16 mouse cellular contexts compared by ENCODE assay signal in the genomic region with DNA sequence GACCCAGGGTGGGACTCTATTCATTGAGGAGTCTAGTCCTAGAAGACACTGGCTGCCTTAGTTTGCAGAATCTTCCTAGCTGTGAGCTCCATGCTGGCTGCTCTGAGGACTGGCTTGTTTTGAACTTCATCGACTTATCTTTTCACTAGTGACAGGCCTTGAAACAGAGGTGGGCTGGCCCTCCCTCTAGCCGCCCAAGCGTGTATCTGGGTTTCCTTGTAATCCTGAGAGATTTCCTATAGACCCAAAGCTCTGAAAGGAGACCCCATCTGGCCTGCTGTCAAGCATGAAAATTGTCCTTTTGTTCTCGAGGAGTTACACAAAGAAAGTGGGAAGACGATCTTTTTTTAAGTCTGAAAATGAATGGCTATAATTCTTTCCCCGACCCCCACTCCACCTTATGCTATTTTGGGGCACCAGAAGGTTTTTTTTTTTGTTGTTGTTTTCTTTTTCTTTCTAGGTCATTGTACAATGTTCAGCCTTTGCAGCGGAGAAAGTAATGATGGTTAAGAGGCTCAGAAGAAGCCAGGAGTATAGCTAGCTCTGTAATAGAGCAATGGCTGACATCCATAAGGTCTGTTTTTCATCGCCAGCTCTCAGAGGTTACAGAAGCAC.
DNase-seq lines count a peak whose midpoint lies in the region; ATAC-seq lines count a peak whose summit lies in the region.
"Had no signal": no experiment of that assay in that cellular context is flagged by ENCODE, and none has a peak within 500 bp of the region (broad histone marks: within the 10 kb centered on the region; RNA-seq: fewer than 3 reads in every experiment).

No protein-coding gene starts in this region.

- H3K4me1 ChIP-seq in heart, embryonic 14.5 days (ENCODE audit: control insufficient read depth in 2 of 2, insufficient read depth in 2 of 2, low read length in 2 of 2): peaks cover 28 to 59% of the 10 kb centered on the region in 2 experiments
- H3K4me1 ChIP-seq in heart, embryonic 11.5 days (ENCODE audit: control insufficient read depth, insufficient read depth, low read length): peaks cover 49% of the 10 kb centered on the region
- peaks cover 27% of the 10 kb centered on the region for H3K4me1 ChIP-seq in embryonic facial prominence, embryonic 15.5 days
- H3K4me1 ChIP-seq in midbrain, embryonic 13.5 days (replicated peaks): peaks cover 28% of the 10 kb centered on the region
- peaks cover 6% of the 10 kb centered on the region for H3K4me1 ChIP-seq in intestine, embryonic 16.5 days (ENCODE audit: control insufficient read depth, insufficient read depth, low read length)

- peaks cover 9% of the 10 kb centered on the region; the same call in 1 of the 2 replicates for H3K36me3 ChIP-seq in heart, embryonic 14.5 days (ENCODE audit: control insufficient read depth, insufficient read depth, low read length)
- H3K36me3 ChIP-seq in heart, embryonic 11.5 days (ENCODE audit: control insufficient read depth, insufficient read depth, low read length): no peaks in the 10 kb centered on the region
- H3K36me3 ChIP-seq in embryonic facial prominence, embryonic 15.5 days: no peaks in the 10 kb centered on the region
- H3K36me3 ChIP-seq in midbrain, embryonic 13.5 days: no peaks in the 10 kb centered on the region
- no peaks in the 10 kb centered on the region for H3K36me3 ChIP-seq in intestine, embryonic 16.5 days (ENCODE audit: control insufficient read depth, insufficient read depth, low read length)
- H3K36me3 ChIP-seq: G1E; limb, embryonic 13.5 days; stomach, embryonic 15.5 days had no signal

- no peak overlapping the region for H3K4me3 ChIP-seq in heart, embryonic 14.5 days (ENCODE audit: control insufficient read depth in 1 of 2, insufficient read depth in 1 of 2, low read depth in 1 of 2, low read length in 2 of 2)
- H3K4me3 ChIP-seq in heart, embryonic 11.5 days (ENCODE audit: low read depth, low read length): no peak overlapping the region
- H3K4me3 ChIP-seq in embryonic facial prominence, embryonic 15.5 days (replicated peaks): no peak overlapping the region
- no peak overlapping the region for H3K4me3 ChIP-seq in midbrain, embryonic 13.5 days (replicated peaks)
- no peak overlapping the region for H3K4me3 ChIP-seq in intestine, embryonic 16.5 days (ENCODE audit: low read length)
- H3K4me3 ChIP-seq: limb, embryonic 13.5 days; stomach, embryonic 15.5 days had no signal

- H3K27me3 ChIP-seq in heart, embryonic 14.5 days (ENCODE audit: control insufficient read depth, insufficient read depth, low read length): no peaks in the 10 kb centered on the region
- H3K27me3 ChIP-seq in heart, embryonic 11.5 days (ENCODE audit: control insufficient read depth, insufficient read depth, low read length): no peaks in the 10 kb centered on the region
- H3K27me3 ChIP-seq in embryonic facial prominence, embryonic 15.5 days: no peaks in the 10 kb centered on the region
- peaks cover 30% of the 10 kb centered on the region for H3K27me3 ChIP-seq in midbrain, embryonic 13.5 days
- H3K27me3 ChIP-seq in intestine, embryonic 16.5 days (replicated peaks; ENCODE audit: control insufficient read depth, insufficient read depth, low read length): no peaks in the 10 kb centered on the region
- H3K27me3 ChIP-seq: limb, embryonic 13.5 days; stomach, embryonic 15.5 days had no signal

- DNase-seq in embryo, embryonic 10.5 days (ENCODE audit: low spot score): peak; percentile 83
- no peak for DNase-seq in layer of hippocampus, adult 9-11 months
- DNase-seq in cerebellum, adult 18-20 months: no peak
- DNase-seq: adrenal gland, postnatal 14 days; heart, adult 11 months; kidney, postnatal 25 days; layer of hippocampus, postnatal 36 days; lung, adult 2 months had no signal

- H3K27ac ChIP-seq in heart, embryonic 14.5 days (replicated peaks in 1 of 2; ENCODE audit: control insufficient read depth in 1 of 2, insufficient read depth in 1 of 2, low read depth in 2 of 2, low read length in 2 of 2): peak overlapping the region; percentile 25 to 41; a peak in 2 of 4 replicates
- H3K27ac ChIP-seq in heart, embryonic 11.5 days (ENCODE audit: low read depth, low read length): no peak overlapping the region
- 0 out of 2 replicates have a peak overlapping the region, but pooled peaks have one; percentile 19 for H3K27ac ChIP-seq in embryonic facial prominence, embryonic 15.5 days (replicated peaks)
- H3K27ac ChIP-seq in midbrain, embryonic 13.5 days: peak overlapping the region; percentile 41; the same call in 1 of the 2 replicates
- no peak overlapping the region for H3K27ac ChIP-seq in intestine, embryonic 16.5 days (ENCODE audit: low read length)
- H3K27ac ChIP-seq: limb, embryonic 13.5 days; stomach, embryonic 15.5 days had no signal

- no peaks in the 10 kb centered on the region for H3K9me3 ChIP-seq in heart, embryonic 14.5 days (ENCODE audit: control insufficient read depth, low read length)
- no peaks in the 10 kb centered on the region for H3K9me3 ChIP-seq in heart, embryonic 11.5 days (replicated peaks; ENCODE audit: control insufficient read depth, low read length)
- no peaks in the 10 kb centered on the region for H3K9me3 ChIP-seq in embryonic facial prominence, embryonic 15.5 days (replicated peaks)
- no peaks in the 10 kb centered on the region for H3K9me3 ChIP-seq in midbrain, embryonic 13.5 days
- H3K9me3 ChIP-seq in intestine, embryonic 16.5 days (ENCODE audit: control insufficient read depth, low read length): no peaks in the 10 kb centered on the region
- H3K9me3 ChIP-seq: limb, embryonic 13.5 days; stomach, embryonic 15.5 days had no signal

- ATAC-seq in heart, embryonic 14.5 days (ENCODE audit: insufficient number of reproducible peaks, insufficient read depth, low FRiP score, low read depth): no peak
- no peak for ATAC-seq in heart, embryonic 11.5 days (replicated peaks; ENCODE audit: insufficient number of reproducible peaks, low FRiP score, low TSS enrichment)
- no peak for ATAC-seq in embryonic facial prominence, embryonic 15.5 days (ENCODE audit: insufficient number of reproducible peaks, low FRiP score, low TSS enrichment, low read depth)
- peak; percentile 67 for ATAC-seq in midbrain, embryonic 13.5 days
- ATAC-seq in intestine, embryonic 16.5 days: no peak

- no peak overlapping the region for H3K9ac ChIP-seq in heart, embryonic 14.5 days (ENCODE audit: low read length)
- H3K9ac ChIP-seq in heart, embryonic 11.5 days (ENCODE audit: low read depth, low read length): no peak overlapping the region
- no peak overlapping the region for H3K9ac ChIP-seq in embryonic facial prominence, embryonic 15.5 days
- no peak overlapping the region for H3K9ac ChIP-seq in midbrain, embryonic 13.5 days (replicated peaks)
- H3K9ac ChIP-seq in intestine, embryonic 16.5 days (ENCODE audit: low read depth, low read length): no peak overlapping the region
- H3K9ac ChIP-seq: limb, embryonic 13.5 days; stomach, embryonic 15.5 days had no signal

- WGBS in heart, embryonic 14.5 days: 41% methylated on average over 8 of the region's 8 CpGs
- WGBS in heart, embryonic 11.5 days (ENCODE audit: insufficient replicate concordance): 44% methylated on average over 8 of the region's 8 CpGs
- 30% methylated on average over 8 of the region's 8 CpGs for WGBS in embryonic facial prominence, embryonic 15.5 days
- WGBS in midbrain, embryonic 13.5 days: 6% methylated on average over 8 of the region's 8 CpGs
- WGBS in intestine, embryonic 16.5 days: 55% methylated on average over 8 of the region's 8 CpGs

- no peak overlapping the region for H3K4me2 ChIP-seq in heart, embryonic 14.5 days (ENCODE audit: low read length)
- no peak overlapping the region for H3K4me2 ChIP-seq in heart, embryonic 11.5 days
- H3K4me2 ChIP-seq in embryonic facial prominence, embryonic 15.5 days (replicated peaks): no peak overlapping the region
- no peak overlapping the region for H3K4me2 ChIP-seq in midbrain, embryonic 13.5 days (replicated peaks)
- no peak overlapping the region for H3K4me2 ChIP-seq in intestine, embryonic 16.5 days (ENCODE audit: low read depth, low read length)
- H3K4me2 ChIP-seq: limb, embryonic 13.5 days; stomach, embryonic 15.5 days had no signal

Comparison
In these comparisons a context has a peak if more than half of its experiments do, and no peak if none do; other contexts are left out.
1. H3K27ac ChIP-seq: peak in heart, embryonic 14.5 days (2 of 2), embryonic facial prominence, embryonic 15.5 days (single experiment) and midbrain, embryonic 13.5 days (single experiment); none in heart, embryonic 11.5 days (single experiment) and intestine, embryonic 16.5 days (single experiment).